Mouse (Mus musculus) induced T-regulatory cell, adult 2 months (primary cell): ENCODE data around the gene Glis3.

Experiments used
- DNase-seq: peaks from one replicate; pipeline ENCODE4 v3.0.0-alpha.2; 2012; ENCODE audit warnings: low read depth

Glis3 gene

DNA sequence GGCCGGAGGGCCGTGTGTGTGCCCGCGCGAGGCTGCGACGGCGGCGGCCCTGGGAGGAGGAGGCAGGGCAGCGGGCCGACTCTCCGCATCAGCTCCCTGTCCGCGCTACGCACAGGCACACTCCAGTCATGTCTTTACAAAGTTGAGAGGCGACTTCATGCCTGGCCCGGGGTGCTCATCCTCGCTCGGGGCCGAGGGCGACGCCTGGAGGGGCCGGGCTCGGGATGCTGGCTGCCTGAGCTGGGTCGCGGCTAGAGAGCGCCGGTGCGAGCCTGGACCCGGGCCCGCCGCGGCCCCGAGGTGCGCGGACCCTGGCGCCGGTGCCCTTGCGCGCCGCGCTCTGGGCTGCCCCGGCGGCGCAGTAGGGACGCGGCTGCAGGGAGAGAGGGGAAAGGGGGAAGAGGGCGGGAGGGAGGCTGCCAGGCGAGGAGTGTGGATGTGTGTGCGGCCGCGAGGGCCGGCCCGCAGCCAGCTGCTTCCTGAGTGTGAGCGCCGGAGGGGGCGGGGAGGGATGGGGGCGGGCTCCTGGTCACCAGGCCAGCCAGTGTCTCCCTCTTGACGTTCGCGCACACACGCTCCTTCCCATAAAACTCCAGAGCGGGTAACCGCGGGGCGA, at the start of gene Glis3:
Glis3 (minus strand) TSS at position 302 of the 616 bp plus-strand sequence.
- peak; percentile 38 for DNase-seq

GRCm38 (mm10) chr19:28726161-28726880, 46.4 kb upstream of the Glis3 start:
- peak; percentile 70 for DNase-seq

DNA sequence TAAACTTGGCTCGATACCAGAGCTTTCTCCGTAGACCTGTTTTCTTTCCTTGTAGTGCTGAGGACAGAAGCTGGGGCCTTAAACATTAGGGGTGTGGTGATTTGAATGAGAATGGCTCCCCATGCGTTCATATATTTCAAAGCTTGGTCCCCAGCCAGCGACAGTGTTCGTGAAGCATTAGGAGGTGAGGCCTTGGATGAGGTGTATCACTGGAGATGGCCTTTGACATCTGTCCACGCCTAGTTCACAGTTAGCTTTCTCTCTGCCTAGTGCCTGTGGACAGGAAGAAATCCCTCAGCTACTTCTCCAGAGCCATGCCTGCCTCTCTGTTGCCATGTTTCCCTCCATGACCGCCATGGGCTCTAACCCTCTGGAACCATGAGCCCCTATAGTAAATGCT, 44.8 kb upstream of the Glis3 start:
- no peak for DNase-seq

GRCm38 (mm10) chr19:28722626-28723025, 42.7 kb upstream of the Glis3 start:
- DNase-seq: no peak

DNA sequence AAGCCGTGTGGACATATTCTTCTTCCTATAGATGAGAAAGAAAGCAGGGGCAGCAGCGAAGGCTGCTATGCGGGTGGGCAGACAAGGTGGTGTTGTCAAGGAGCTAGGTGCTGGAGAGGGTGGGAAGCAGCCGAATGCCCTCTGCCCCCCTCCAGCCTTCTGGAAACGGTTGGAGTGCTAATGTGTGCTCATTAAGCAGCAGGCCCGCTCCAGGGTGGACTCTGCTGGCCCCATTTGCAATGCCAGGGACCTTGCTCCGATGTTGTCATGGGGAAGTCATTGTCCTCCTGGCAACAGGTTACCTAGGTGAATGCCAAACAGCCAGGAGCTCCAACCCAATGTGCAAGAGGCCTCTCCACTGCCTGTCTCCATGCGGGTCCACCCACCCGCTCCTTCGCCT, 42.0 kb upstream of the Glis3 start:
- no peak for DNase-seq

DNA sequence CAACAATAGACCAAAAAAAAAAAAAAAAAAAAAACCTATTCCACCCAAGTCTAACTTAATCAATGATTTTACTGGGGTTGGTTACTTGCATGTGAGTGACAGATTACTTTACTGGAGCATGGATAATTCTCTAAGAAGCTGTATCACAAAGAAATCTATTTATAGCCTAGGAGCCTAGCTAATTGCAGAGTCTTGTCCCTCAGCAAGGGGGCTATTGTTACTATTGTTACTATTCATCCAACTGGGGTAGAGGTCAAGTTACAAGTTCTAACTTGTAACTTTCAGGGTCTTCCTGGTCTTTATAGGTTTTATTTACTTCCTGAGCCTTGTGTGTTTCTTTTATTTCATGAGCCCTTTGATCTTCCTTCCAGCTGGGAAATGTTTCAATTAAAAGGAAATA, 40.1 kb upstream of the Glis3 start:
- DNase-seq: no peak

- no peak for DNase-seq
These were observed 34.8 kb upstream of the Glis3 start for GRCm38 (mm10) chr19:28714674-28715073.

DNA sequence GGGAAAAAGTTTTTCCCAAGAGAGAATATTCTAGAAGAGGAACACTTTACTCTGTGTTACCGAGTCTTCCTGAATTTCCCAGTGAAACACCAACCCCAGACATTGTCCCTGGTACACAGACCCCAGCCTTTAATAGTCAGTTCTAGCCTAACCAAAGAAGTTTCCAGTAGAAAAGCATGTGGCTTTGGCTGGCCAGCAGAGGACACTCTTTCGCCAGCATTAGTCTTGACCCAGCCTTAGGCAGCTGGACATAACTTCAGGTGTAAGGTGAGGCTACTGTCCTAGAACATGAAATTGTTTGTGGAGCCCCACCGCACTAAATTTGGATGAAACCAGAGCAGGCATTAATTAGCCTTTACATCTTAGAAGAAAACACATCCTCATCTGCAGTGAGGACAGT, 17.8 kb upstream of the Glis3 start:
- no peak for DNase-seq

DNA sequence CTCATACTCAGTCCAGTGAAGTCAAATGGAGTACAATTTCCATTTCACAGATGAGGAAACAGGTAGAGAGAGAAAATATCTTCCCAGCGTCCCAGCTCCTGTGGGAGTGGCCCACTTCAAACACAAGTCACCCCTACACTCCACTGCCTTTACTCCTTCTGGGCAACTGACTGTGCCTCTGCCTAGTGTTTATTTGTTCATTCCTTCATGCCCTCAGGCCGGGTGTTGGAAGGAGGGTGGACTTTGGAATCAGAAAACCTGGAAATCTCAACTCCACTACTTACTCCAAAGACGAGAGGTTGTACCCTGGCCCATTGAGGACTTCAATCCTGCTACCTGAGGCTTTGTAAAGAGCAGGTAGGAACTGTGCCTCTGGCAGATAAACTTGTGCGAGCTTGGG, 6.5 kb upstream of the Glis3 start:
- DNase-seq: no peak

DNA sequence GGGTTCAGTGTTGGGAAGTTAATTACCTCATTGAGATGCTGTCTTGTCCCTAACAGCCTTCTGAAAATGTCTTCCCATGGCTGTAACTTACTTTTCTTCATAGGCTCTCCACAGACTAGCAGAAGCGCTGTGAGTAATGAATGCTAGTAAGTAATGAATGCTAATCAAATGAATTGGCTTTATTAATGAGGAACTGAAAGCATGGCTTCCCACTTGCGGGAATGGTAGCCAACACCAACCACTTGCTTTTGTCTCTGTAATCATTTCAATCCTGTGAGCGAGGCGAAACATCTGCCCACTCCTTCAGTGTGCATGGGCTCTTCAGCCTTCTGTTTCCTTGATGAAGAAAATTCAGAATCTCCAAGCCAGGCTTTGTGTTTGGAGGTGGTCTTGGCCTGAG, 5.6 kb upstream of the Glis3 start:
- no peak for DNase-seq

DNA sequence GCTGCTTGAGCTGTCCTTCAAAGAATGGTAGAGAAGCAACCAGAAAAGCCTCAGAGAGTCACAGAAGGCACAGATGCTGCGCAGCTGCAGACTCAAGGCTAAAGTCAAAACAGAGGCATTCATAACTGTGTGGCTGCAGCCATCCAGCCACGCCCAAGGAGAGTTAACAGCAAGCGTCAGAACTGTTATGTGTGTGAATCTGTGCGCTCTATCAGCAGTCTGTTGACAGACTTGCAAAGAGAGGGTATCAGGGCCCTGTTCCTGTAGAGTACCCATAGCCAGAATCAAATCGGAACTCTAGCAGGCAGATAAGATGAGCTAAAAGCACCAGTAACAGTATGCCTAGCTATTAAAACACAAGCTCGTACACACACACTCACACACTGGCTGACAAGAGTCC, 4.5 kb upstream of the Glis3 start:
- no peak for DNase-seq

- DNase-seq: no peak
These were observed 3.5 kb upstream of the Glis3 start for GRCm38 (mm10) chr19:28683346-28683745.

DNA sequence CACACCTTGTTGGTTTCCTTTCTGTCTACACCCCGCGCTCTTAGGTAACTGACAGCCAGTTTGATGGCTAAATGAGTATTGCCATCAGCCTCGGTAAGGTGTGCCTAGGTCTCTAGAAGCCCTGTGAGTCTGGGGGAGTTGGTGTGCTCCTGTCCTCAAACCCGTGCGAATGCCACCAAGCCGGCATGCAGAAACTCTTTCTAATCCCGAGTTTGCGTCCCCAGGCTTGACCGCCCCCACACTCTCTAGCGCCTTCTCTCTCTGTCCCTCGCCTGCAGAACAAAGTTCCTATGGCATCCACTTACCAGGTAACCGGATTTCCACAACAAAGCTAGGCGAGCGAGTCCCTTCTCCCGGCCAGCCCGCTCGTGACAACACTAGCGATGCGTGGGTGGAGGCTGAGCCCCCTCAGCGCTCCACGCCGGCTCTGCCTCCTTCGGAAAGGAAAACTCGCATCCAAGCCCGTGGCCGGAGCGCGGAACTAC, 544 bp downstream of the Glis3 start:
- DNase-seq: peak; percentile 54

GRCm38 (mm10) chr19:28678646-28679270, 1.1 kb downstream of the Glis3 start:
- DNase-seq: peak; percentile 57

- peak; percentile 65 for DNase-seq
These were observed 2.0 kb downstream of the Glis3 start for GRCm38 (mm10) chr19:28677728-28678438.

- DNase-seq: no peak
These were observed 2.7 kb downstream of the Glis3 start for GRCm38 (mm10) chr19:28677045-28677727.

GRCm38 (mm10) chr19:28663781-28664180, 16.1 kb downstream of the Glis3 start:
- no peak for DNase-seq

DNA sequence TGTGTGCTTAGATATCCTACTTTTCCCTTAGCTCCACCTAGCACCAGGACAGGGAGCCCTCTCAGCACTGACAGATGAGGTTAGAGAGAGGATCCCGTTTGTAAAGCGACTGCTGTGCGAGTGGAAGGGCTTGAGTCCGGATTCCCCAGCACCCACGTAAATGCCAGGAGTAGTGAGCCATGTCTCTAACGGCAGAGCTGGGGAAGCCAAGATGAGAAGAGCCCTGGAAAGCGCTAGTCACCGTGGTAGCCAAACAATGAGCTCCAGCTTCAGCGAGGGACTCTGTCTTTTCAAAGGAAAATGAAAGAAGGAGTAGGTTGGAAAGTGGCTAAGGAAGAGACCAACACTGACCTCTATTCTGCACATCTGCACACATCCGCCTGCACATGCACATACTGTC, 16.7 kb downstream of the Glis3 start:
- no peak for DNase-seq

- no peak for DNase-seq
These were observed 17.4 kb downstream of the Glis3 start for GRCm38 (mm10) chr19:28662474-28662873.

GRCm38 (mm10) chr19:28660912-28661311, 19.0 kb downstream of the Glis3 start:
- DNase-seq: no peak

- no peak for DNase-seq
These were observed 22.1 kb downstream of the Glis3 start for GRCm38 (mm10) chr19:28657686-28658195.

DNA sequence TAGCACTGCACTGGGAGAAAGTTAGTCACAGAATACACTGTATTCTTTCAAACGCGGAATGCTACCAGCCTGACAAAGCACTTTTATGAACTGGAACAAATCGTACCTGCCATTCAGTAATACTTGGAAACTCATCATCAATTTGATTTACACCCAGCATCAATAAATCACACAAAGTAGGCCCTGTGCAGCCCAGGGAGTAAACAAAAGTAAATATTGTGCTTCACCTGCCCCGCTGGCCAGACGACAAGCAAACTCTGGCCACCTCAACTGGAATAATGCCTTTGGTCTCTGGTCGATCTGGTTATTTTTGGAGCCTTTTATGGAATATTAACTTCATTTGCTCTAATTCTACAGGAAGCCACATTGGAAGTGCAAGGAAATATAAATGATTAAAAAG, 23.0 kb downstream of the Glis3 start:
- DNase-seq: no peak
